Mouse (Mus musculus): ENCODE results near the gene Sdccag8. TPM values are rescaled to one million over a fixed set of nuclear protein-coding genes. Genes with fewer than 3 reads are reported as not detected.
"Not testable (repeated sequence)": the region's sequence is repeated elsewhere in the genome, so short reads cannot be mapped to it uniquely, and the experiment has no call there.

Gene Sdccag8
- polyA plus RNA-seq, 1 experiment from 2014 or later, result 31.5 TPM

- no peaks in the 10 kb centered on the region for H3K9me3 ChIP-seq (replicated peaks; ENCODE audit: control insufficient read depth, low read length)
- ATAC-seq, result no peak
Observed at GRCm38 (mm10) chr1:176833948-176834347, 19.5 kb downstream of the Sdccag8 start.

DNA sequence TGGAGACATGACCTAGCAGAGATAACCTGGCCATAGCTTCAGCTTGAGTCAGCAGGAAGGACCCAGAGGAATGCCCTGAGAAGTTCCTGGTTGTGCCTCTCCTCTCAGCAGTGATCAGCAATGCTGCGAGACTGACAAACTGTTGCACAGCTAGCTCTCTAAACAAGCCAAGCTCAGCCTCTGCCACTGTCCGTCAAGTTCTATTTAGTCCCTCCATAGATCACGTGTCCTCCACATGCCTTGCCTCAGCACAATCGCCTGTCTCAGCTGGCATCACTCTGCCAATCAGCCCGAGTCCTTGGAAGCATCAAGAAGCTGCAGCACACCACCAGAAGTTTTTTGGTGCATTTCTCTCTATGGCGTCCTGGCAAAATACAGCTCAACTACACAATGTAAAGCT lies 20.4 kb downstream of the Sdccag8 start:
- Histone ChIP-seq H3K4me2 (ENCODE audit: low read length) (no peak overlapping the region), H3K4me3 (ENCODE audit: low read depth, low read length) (no peak overlapping the region), H3K9ac (ENCODE audit: low read length) (no peak overlapping the region), H3K4me1 (ENCODE audit: control insufficient read depth, insufficient read depth, low read length) (0 out of 2 replicates have a peak, but pooled peaks cover 4% of the 10 kb centered on the region), H3K27me3 (replicated peaks; ENCODE audit: control insufficient read depth, insufficient read depth, low read length) (no peaks in the 10 kb centered on the region), H3K36me3 (ENCODE audit: control insufficient read depth, insufficient read depth, low read length) (0 out of 2 replicates have a peak, but pooled peaks cover 3% of the 10 kb centered on the region), H3K9me3 (replicated peaks; ENCODE audit: control insufficient read depth, low read length) (no peaks in the 10 kb centered on the region), H3K27ac (ENCODE audit: low read depth, low read length) (no peak overlapping the region)
- ATAC-seq, result peak; percentile 32; the same call in 1 of the 2 replicates
- 47% methylated on average over 6 of the region's 6 CpGs for WGBS
- no peak for DNase-seq (ENCODE audit: low spot score)

More at GRCm38 (mm10) chr1:176833948-176834347, 19.5 kb downstream of the Sdccag8 start:
- Histone ChIP-seq H3K4me1 (ENCODE audit: control insufficient read depth, insufficient read depth, low read length) (0 out of 2 replicates have a peak, but pooled peaks cover 4% of the 10 kb centered on the region), H3K9ac (ENCODE audit: low read length) (no peak overlapping the region), H3K27me3 (replicated peaks; ENCODE audit: control insufficient read depth, insufficient read depth, low read length) (no peaks in the 10 kb centered on the region), H3K27ac (ENCODE audit: low read depth, low read length) (no peak overlapping the region), H3K36me3 (ENCODE audit: control insufficient read depth, insufficient read depth, low read length) (0 out of 2 replicates have a peak, but pooled peaks cover 3% of the 10 kb centered on the region), H3K4me2 (ENCODE audit: low read length) (no peak overlapping the region), H3K4me3 (ENCODE audit: low read depth, low read length) (no peak overlapping the region)
- 85% methylated on average over 3 of the region's 3 CpGs for WGBS
- DNase-seq (ENCODE audit: low spot score), result no peak

- Histone ChIP-seq H3K27me3 (replicated peaks; ENCODE audit: control insufficient read depth, insufficient read depth, low read length) (no peaks in the 10 kb centered on the region), H3K4me2 (ENCODE audit: low read length) (peak overlapping the region; percentile 58), H3K27ac (ENCODE audit: low read depth, low read length) (no peak overlapping the region), H3K9me3 (replicated peaks; ENCODE audit: control insufficient read depth, low read length) (no peaks in the 10 kb centered on the region), H3K4me1 (ENCODE audit: control insufficient read depth, insufficient read depth, low read length) (0 out of 2 replicates have a peak, but pooled peaks cover 4% of the 10 kb centered on the region), H3K9ac (ENCODE audit: low read length) (peak overlapping the region; percentile 47; the same call in 1 of the 2 replicates), H3K36me3 (ENCODE audit: control insufficient read depth, insufficient read depth, low read length) (0 out of 2 replicates have a peak, but pooled peaks cover 3% of the 10 kb centered on the region), H3K4me3 (ENCODE audit: low read depth, low read length) (peak overlapping the region; percentile 28)
- 2% methylated on average over 41 of the region's 41 CpGs for WGBS
- no peak for DNase-seq (ENCODE audit: low spot score)
- peak; percentile 40; the same call in 1 of the 2 replicates for ATAC-seq
Observed at GRCm38 (mm10) chr1:176835501-176836294, 21.2 kb downstream of the Sdccag8 start.

- not testable (repeated sequence) for H3K27ac ChIP-seq (ENCODE audit: low read depth, low read length); H3K9ac ChIP-seq (ENCODE audit: low read length); DNase-seq (ENCODE audit: low spot score); H3K4me2 ChIP-seq (ENCODE audit: low read length); H3K9me3 ChIP-seq (replicated peaks; ENCODE audit: control insufficient read depth, low read length); H3K4me1 ChIP-seq (ENCODE audit: control insufficient read depth, insufficient read depth, low read length); H3K4me3 ChIP-seq (ENCODE audit: low read depth, low read length); ATAC-seq; H3K27me3 ChIP-seq (replicated peaks; ENCODE audit: control insufficient read depth, insufficient read depth, low read length); H3K36me3 ChIP-seq (ENCODE audit: control insufficient read depth, insufficient read depth, low read length)
- WGBS, result 70% methylated on average over 7 of the region's 7 CpGs
Observed at GRCm38 (mm10) chr1:176836562-176836961, 22.1 kb downstream of the Sdccag8 start.

- WGBS, result 78% methylated on average over 17 of the region's 17 CpGs
- Histone ChIP-seq H3K9me3 (replicated peaks; ENCODE audit: control insufficient read depth, low read length) (no peaks in the 10 kb centered on the region), H3K4me2 (ENCODE audit: low read length) (no peak overlapping the region), H3K27ac (ENCODE audit: low read depth, low read length) (no peak overlapping the region), H3K9ac (ENCODE audit: low read length) (no peak overlapping the region), H3K36me3 (ENCODE audit: control insufficient read depth, insufficient read depth, low read length) (0 out of 2 replicates have a peak, but pooled peaks cover 12% of the 10 kb centered on the region), H3K27me3 (replicated peaks; ENCODE audit: control insufficient read depth, insufficient read depth, low read length) (no peaks in the 10 kb centered on the region), H3K4me1 (ENCODE audit: control insufficient read depth, insufficient read depth, low read length) (no peaks in the 10 kb centered on the region), H3K4me3 (ENCODE audit: low read depth, low read length) (no peak overlapping the region)
- no peak for ATAC-seq
- no peak for DNase-seq (ENCODE audit: low spot score)
Observed at GRCm38 (mm10) chr1:176845082-176845977, 30.9 kb downstream of the Sdccag8 start.

GRCm38 (mm10) chr1:176847118-176847859 lies 32.8 kb downstream of the Sdccag8 start:
- H3K4me3 ChIP-seq (ENCODE audit: low read depth, low read length), result no peak overlapping the region
- no peak overlapping the region for H3K4me2 ChIP-seq (ENCODE audit: low read length)
- no peaks in the 10 kb centered on the region for H3K27me3 ChIP-seq (replicated peaks; ENCODE audit: control insufficient read depth, insufficient read depth, low read length)
- H3K36me3 ChIP-seq (ENCODE audit: control insufficient read depth, insufficient read depth, low read length), result 0 out of 2 replicates have a peak, but pooled peaks cover 13% of the 10 kb centered on the region
- DNase-seq (ENCODE audit: low spot score), result no peak
- no peaks in the 10 kb centered on the region for H3K4me1 ChIP-seq (ENCODE audit: control insufficient read depth, insufficient read depth, low read length)
- no peak overlapping the region for H3K9ac ChIP-seq (ENCODE audit: low read length)
- peaks cover 1% of the 10 kb centered on the region; the same call in 1 of the 2 replicates for H3K9me3 ChIP-seq (replicated peaks; ENCODE audit: control insufficient read depth, low read length)
- no peak for ATAC-seq
- H3K27ac ChIP-seq (ENCODE audit: low read depth, low read length), result no peak overlapping the region
- 86% methylated on average over 10 of the region's 10 CpGs for WGBS

DNA sequence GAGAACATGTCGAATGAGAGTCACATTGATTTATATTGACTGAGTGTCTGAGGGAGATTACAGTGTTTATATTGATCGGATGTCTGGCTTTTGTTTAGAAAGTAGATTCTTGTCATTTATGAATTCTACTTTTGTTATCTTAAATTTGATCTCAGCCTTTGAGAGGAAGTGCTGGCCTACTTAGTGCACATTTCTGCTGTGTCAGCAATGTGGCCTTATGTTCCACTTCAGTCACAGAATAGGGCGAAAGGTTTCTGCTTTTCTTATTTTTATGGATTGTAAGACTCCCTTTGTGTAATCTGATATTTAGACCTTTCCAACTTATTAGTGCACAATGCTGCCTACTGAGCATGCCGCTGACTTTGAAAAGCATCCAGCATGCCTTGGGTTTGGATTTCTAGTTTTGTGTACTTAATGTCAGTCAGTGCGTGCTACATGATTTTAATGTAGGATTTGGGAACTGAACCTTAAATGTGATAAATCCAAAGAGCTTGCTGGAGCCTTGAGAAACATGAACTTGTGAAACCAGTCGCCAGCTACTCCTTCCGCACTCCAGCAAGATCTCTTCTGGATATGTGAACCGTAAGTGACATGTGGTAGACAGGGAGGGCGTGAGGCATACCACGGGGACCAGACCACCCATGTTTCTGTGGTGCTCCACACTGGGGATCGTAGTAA lies 34.3 kb downstream of the Sdccag8 start:
- DNase-seq (ENCODE audit: low spot score), result no peak
- 0 out of 2 replicates have a peak, but pooled peaks cover 17% of the 10 kb centered on the region for H3K36me3 ChIP-seq (ENCODE audit: control insufficient read depth, insufficient read depth, low read length)
- WGBS, result 81% methylated on average over 11 of the region's 11 CpGs

GRCm38 (mm10) chr1:176849377-176849776 lies 34.9 kb downstream of the Sdccag8 start:
- H3K9ac ChIP-seq (ENCODE audit: low read length), result no peak overlapping the region
- H3K9me3 ChIP-seq (replicated peaks; ENCODE audit: control insufficient read depth, low read length), result peaks cover 2% of the 10 kb centered on the region; the same call in 1 of the 2 replicates
- no peak for DNase-seq (ENCODE audit: low spot score)
- no peak overlapping the region for H3K27ac ChIP-seq (ENCODE audit: low read depth, low read length)
- H3K4me2 ChIP-seq (ENCODE audit: low read length), result no peak overlapping the region
- 0 out of 2 replicates have a peak, but pooled peaks cover 17% of the 10 kb centered on the region for H3K36me3 ChIP-seq (ENCODE audit: control insufficient read depth, insufficient read depth, low read length)
- no peak for ATAC-seq
- 75% methylated on average over 2 of the region's 2 CpGs for WGBS
- no peak overlapping the region for H3K4me3 ChIP-seq (ENCODE audit: low read depth, low read length)
- no peaks in the 10 kb centered on the region for H3K4me1 ChIP-seq (ENCODE audit: control insufficient read depth, insufficient read depth, low read length)
- H3K27me3 ChIP-seq (replicated peaks; ENCODE audit: control insufficient read depth, insufficient read depth, low read length), result no peaks in the 10 kb centered on the region

More for the DNA sequence above, 34.3 kb downstream of the Sdccag8 start:
- Histone ChIP-seq H3K9ac (ENCODE audit: low read length) (no peak overlapping the region), H3K4me3 (ENCODE audit: low read depth, low read length) (no peak overlapping the region), H3K27ac (ENCODE audit: low read depth, low read length) (no peak overlapping the region), H3K9me3 (replicated peaks; ENCODE audit: control insufficient read depth, low read length) (peaks cover 2% of the 10 kb centered on the region; the same call in 1 of the 2 replicates), H3K4me2 (ENCODE audit: low read length) (no peak overlapping the region), H3K27me3 (replicated peaks; ENCODE audit: control insufficient read depth, insufficient read depth, low read length) (no peaks in the 10 kb centered on the region), H3K4me1 (ENCODE audit: control insufficient read depth, insufficient read depth, low read length) (no peaks in the 10 kb centered on the region)
- no peak for ATAC-seq

Data from forebrain, embryonic 14.5 days (tissue).